Mouse (Mus musculus): ENCODE results near the gene G0s2. TPM values are rescaled to one million over a fixed set of nuclear protein-coding genes. Genes with fewer than 3 reads are reported as not detected.
A peak's percentile ranks its signal among the peaks of the same experiment; 100 is the strongest.

G0s2 gene
- 1 to 10 TPM; 6.5 to 9.9 (median 8.2) TPM for total RNA-seq (2022)

- DNase-seq (ENCODE audit: low spot score in 2 of 2), result peak; percentile 66 to 70
Observed at GRCm38 (mm10) chr1:193272916-193273601, at the start of gene G0s2. TSS of gene G0s2 (minus strand) at chr1:193273217.

GRCm38 (mm10) chr1:193320398-193320797, 47.4 kb upstream of the G0s2 start:
- DNase-seq (ENCODE audit: low spot score in 2 of 2), result no peak

- DNase-seq (ENCODE audit: low spot score in 2 of 2), result no peak
Observed at GRCm38 (mm10) chr1:193319721-193320120, 46.7 kb upstream of the G0s2 start.

GRCm38 (mm10) chr1:193317159-193317559, 44.1 kb upstream of the G0s2 start:
- no peak for DNase-seq (ENCODE audit: low spot score in 2 of 2)

GRCm38 (mm10) chr1:193316358-193316750, 43.3 kb upstream of the G0s2 start:
- DNase-seq (ENCODE audit: low spot score in 2 of 2), result no peak

- DNase-seq (ENCODE audit: low spot score in 2 of 2), result no peak
Observed at GRCm38 (mm10) chr1:193315705-193316357, 42.8 kb upstream of the G0s2 start.

GRCm38 (mm10) chr1:193311596-193311995, 38.6 kb upstream of the G0s2 start:
- DNase-seq (ENCODE audit: low spot score in 2 of 2), result no peak

- no peak for DNase-seq (ENCODE audit: low spot score in 2 of 2)
Observed at GRCm38 (mm10) chr1:193310519-193311085, 37.6 kb upstream of the G0s2 start.

- DNase-seq (ENCODE audit: low spot score in 2 of 2), result no peak
Observed at GRCm38 (mm10) chr1:193309785-193310518, 36.9 kb upstream of the G0s2 start.

GRCm38 (mm10) chr1:193306832-193307231, 33.8 kb upstream of the G0s2 start:
- no peak for DNase-seq (ENCODE audit: low spot score in 2 of 2)

- DNase-seq (ENCODE audit: low spot score in 2 of 2), result peak in 1 of 2 experiments; percentile 31
Observed at GRCm38 (mm10) chr1:193305386-193305785, 32.4 kb upstream of the G0s2 start.

- DNase-seq (ENCODE audit: low spot score in 2 of 2), result no peak
Observed at GRCm38 (mm10) chr1:193303096-193303495, 30.1 kb upstream of the G0s2 start.

- no peak for DNase-seq (ENCODE audit: low spot score in 2 of 2)
Observed at GRCm38 (mm10) chr1:193302093-193302405, 29.0 kb upstream of the G0s2 start.

- DNase-seq (ENCODE audit: low spot score in 2 of 2), result no peak
Observed at GRCm38 (mm10) chr1:193301216-193302092, 28.4 kb upstream of the G0s2 start.

GRCm38 (mm10) chr1:193299995-193300394, 27.0 kb upstream of the G0s2 start:
- DNase-seq (ENCODE audit: low spot score in 2 of 2), result no peak

- peak; percentile 38 to 49 for DNase-seq (ENCODE audit: low spot score in 2 of 2)
Observed at GRCm38 (mm10) chr1:193298141-193298765, 25.2 kb upstream of the G0s2 start.

GRCm38 (mm10) chr1:193295920-193296319, 22.9 kb upstream of the G0s2 start:
- no peak for DNase-seq (ENCODE audit: low spot score in 2 of 2)

- no peak for DNase-seq (ENCODE audit: low spot score in 2 of 2)
Observed at GRCm38 (mm10) chr1:193293926-193294325, 20.9 kb upstream of the G0s2 start.

- DNase-seq (ENCODE audit: low spot score in 2 of 2), result no peak
Observed at GRCm38 (mm10) chr1:193293039-193293438, 20.0 kb upstream of the G0s2 start.

GRCm38 (mm10) chr1:193290686-193291085, 17.7 kb upstream of the G0s2 start:
- no peak for DNase-seq (ENCODE audit: low spot score in 2 of 2)

GRCm38 (mm10) chr1:193289914-193290313, 16.9 kb upstream of the G0s2 start:
- no peak for DNase-seq (ENCODE audit: low spot score in 2 of 2)

Data from layer of hippocampus, adult 8-10 months (tissue).